In genomic region chr2:16523427-16523826, GRCm38 (mm10) we compare ENCODE assay signal across 19 mouse cellular contexts.
"Had no signal": no experiment of that assay in that cellular context is flagged by ENCODE, and none has a peak within 500 bp of the region (broad histone marks: within the 10 kb centered on the region; RNA-seq: fewer than 3 reads in every experiment).

No protein-coding gene starts in this region.

- ATAC-seq: liver, embryonic 12.5 days had no signal

- H3K27me3 ChIP-seq: kidney, embryonic 15.5 days; limb, embryonic 13.5 days; liver, embryonic 12.5 days; liver, embryonic 15.5 days; lung, embryonic 15.5 days; megakaryocyte, embryonic 14.5 days; neural tube, embryonic 13.5 days had no signal

- DNase-seq: kidney, postnatal 10 days; kidney, postnatal 36 days; layer of hippocampus, adult 9-11 months; liver; lung, adult 18-20 months; lung, postnatal 10 days; lung, postnatal 36 days; midbrain, embryonic 14.5 days; thymus, adult 18-20 months; thymus, postnatal 36 days had no signal

- H3K36me3 ChIP-seq: kidney, embryonic 15.5 days; limb, embryonic 10.5 days; limb, embryonic 13.5 days; liver, embryonic 12.5 days; liver, embryonic 15.5 days; lung, embryonic 15.5 days; midbrain, embryonic 10.5 days; neural tube, embryonic 13.5 days had no signal

- H3K9me3 ChIP-seq: kidney, embryonic 15.5 days; limb, embryonic 10.5 days; limb, embryonic 13.5 days; liver, embryonic 12.5 days; liver, embryonic 15.5 days; lung, embryonic 15.5 days; megakaryocyte, embryonic 14.5 days; midbrain, embryonic 10.5 days; neural tube, embryonic 13.5 days had no signal

- H3K4me2 ChIP-seq: kidney, embryonic 15.5 days; limb, embryonic 13.5 days; liver, embryonic 12.5 days; liver, embryonic 15.5 days; lung, embryonic 15.5 days; neural tube, embryonic 13.5 days had no signal

- H3K4me3 ChIP-seq: kidney, embryonic 15.5 days; limb, embryonic 10.5 days; limb, embryonic 13.5 days; liver, embryonic 12.5 days; liver, embryonic 15.5 days; lung, embryonic 15.5 days; megakaryocyte, embryonic 14.5 days; midbrain, embryonic 10.5 days; neural tube, embryonic 13.5 days had no signal

- H3K27ac ChIP-seq: kidney, embryonic 15.5 days; limb, embryonic 10.5 days; limb, embryonic 13.5 days; liver, embryonic 12.5 days; liver, embryonic 15.5 days; lung, embryonic 15.5 days; midbrain, embryonic 10.5 days; neural tube, embryonic 13.5 days had no signal

- H3K4me1 ChIP-seq: kidney, embryonic 15.5 days; limb, embryonic 10.5 days; limb, embryonic 13.5 days; liver, embryonic 12.5 days; liver, embryonic 15.5 days; lung, embryonic 15.5 days; neural tube, embryonic 13.5 days had no signal

- H3K9ac ChIP-seq: kidney, embryonic 15.5 days; limb, embryonic 13.5 days; liver, embryonic 12.5 days; liver, embryonic 15.5 days; lung, embryonic 15.5 days; neural tube, embryonic 13.5 days had no signal
